Mouse (Mus musculus): ENCODE results near the gene Traf3. TPM values are rescaled to one million over a fixed set of nuclear protein-coding genes. Genes with fewer than 3 reads are reported as not detected.

Traf3 gene
- total and polyA plus RNA-seq, 3 experiments, result 11.8 to 13.9 (median 12.4) TPM

DNA sequence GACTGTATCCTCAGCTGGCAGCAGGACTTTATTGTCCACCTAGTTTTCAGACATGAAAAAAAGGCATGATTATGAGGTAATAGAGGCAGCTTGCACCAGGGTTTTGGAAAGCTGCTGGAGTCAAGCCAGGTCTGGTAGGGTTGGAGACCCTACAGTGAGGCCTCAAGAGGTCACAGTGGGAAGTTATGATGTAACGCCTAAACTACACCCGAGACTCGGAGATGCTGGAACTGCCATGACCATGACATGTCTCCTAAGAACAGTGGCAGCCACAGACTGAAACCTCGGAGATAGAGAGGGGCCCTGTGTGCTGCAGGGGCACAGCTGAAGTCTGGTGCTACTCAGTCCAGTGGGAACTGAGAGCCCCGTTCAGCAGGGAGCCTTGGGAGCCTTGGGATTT lies 18.3 kb downstream of the Traf3 start, which contains the start of gene 4930595D18Rik:
4930595D18Rik (minus strand) TSS at position 16 of the 400 bp plus-strand sequence.
- 67% methylated on average over 5 of the region's 5 CpGs for WGBS
- no peaks in the 10 kb centered on the region for H3K36me3 ChIP-seq (ENCODE audit: control insufficient read depth, insufficient read depth, low read length)
- no peaks in the 10 kb centered on the region for H3K27me3 ChIP-seq (ENCODE audit: control insufficient read depth, insufficient read depth, low read length)
- no peak within 1 kb of the TSS for H3K4me3 ChIP-seq
- no peak within 1 kb of the TSS for H3K27ac ChIP-seq
- intact Hi-C loops (cut with DNase I), result no loop called here
- H3K9ac ChIP-seq (ENCODE audit: low read depth, low read length), result no peak within 1 kb of the TSS
- no peak for DNase-seq
- peaks cover 4% of the 10 kb centered on the region for H3K4me1 ChIP-seq (ENCODE audit: control insufficient read depth, insufficient read depth, low read length)
- TF ChIP-seq EP300 (IDR thresholded peaks at IDR 0.05; ENCODE audit: insufficient read depth, low read depth, low read length) (no peak), POLR2A (IDR thresholded peaks at IDR 0.05; ENCODE audit: insufficient read depth, low read depth, low read length) (no peak), CTCF (IDR thresholded peaks at IDR 0.05) (no peak)
- H3K79me2 ChIP-seq (replicated peaks; ENCODE audit: control insufficient read depth, insufficient read depth, low read length), result 0 out of 2 replicates have a peak, but pooled peaks cover 2% of the 10 kb centered on the region

DNA sequence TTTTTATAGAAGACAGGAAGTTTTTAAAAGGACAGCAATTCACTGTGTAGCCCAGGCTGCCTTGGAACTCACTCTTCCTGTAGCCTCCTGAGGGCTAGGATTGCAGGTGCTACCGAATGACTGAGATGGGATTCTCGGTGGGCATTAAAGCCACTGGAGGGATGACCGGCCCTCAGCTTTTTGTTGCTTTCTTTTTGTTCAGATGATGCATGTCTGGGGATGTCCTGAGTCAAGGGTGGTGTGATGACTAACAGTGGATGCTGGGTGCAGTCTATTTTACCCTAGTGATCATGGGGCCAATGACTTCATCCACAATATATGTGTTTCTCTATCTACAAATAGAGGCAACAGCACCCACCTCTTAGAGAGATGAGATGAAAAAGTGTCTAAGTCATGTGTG lies 20.8 kb downstream of the Traf3 start:
- no peak for DNase-seq
- WGBS, result 61% methylated on average over 3 of the region's 3 CpGs
- Histone ChIP-seq H3K4me1 (ENCODE audit: control insufficient read depth, insufficient read depth, low read length) (peaks cover 4% of the 10 kb centered on the region), H3K4me3 (no peak overlapping the region), H3K79me2 (replicated peaks; ENCODE audit: control insufficient read depth, insufficient read depth, low read length) (no peaks in the 10 kb centered on the region), H3K27ac (no peak overlapping the region; the same call in 1 of the 2 replicates), H3K9ac (ENCODE audit: low read depth, low read length) (no peak overlapping the region), H3K27me3 (ENCODE audit: control insufficient read depth, insufficient read depth, low read length) (no peaks in the 10 kb centered on the region), H3K36me3 (ENCODE audit: control insufficient read depth, insufficient read depth, low read length) (no peaks in the 10 kb centered on the region)
- TF ChIP-seq POLR2A (IDR thresholded peaks at IDR 0.05; ENCODE audit: insufficient read depth, low read depth, low read length) (no peak), EP300 (IDR thresholded peaks at IDR 0.05; ENCODE audit: insufficient read depth, low read depth, low read length) (no peak), CTCF (IDR thresholded peaks at IDR 0.05) (no peak)
- intact Hi-C loops (cut with DNase I), result no loop called here

DNA sequence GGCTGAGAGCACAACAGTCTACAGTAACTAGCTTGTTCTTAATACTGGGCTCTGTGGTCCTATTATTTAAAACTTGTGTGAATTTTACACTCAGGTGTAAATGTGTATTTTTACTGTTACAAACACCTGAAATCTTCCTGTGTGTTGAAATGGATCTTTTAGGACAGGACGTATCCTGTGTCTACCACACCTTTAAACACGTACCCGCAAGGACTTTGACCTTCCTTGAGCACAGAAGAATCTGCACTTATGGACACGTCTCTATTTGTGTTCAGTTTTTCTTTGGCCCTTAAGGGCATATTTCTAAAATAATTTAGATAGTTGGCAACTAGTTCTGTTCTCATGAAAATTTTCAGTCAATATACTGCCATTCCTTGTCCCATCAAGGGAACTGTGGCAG lies 22.1 kb downstream of the Traf3 start:
- Histone ChIP-seq H3K4me3 (no peak overlapping the region), H3K27ac (no peak overlapping the region), H3K36me3 (ENCODE audit: control insufficient read depth, insufficient read depth, low read length) (no peaks in the 10 kb centered on the region), H3K79me2 (replicated peaks; ENCODE audit: control insufficient read depth, insufficient read depth, low read length) (no peaks in the 10 kb centered on the region), H3K9ac (ENCODE audit: low read depth, low read length) (no peak overlapping the region), H3K4me1 (ENCODE audit: control insufficient read depth, insufficient read depth, low read length) (peaks cover 4% of the 10 kb centered on the region), H3K27me3 (ENCODE audit: control insufficient read depth, insufficient read depth, low read length) (no peaks in the 10 kb centered on the region)
- intact Hi-C loops (cut with DNase I), result no loop called here
- 94% methylated on average over 4 of the region's 4 CpGs for WGBS
- no peak for DNase-seq
- TF ChIP-seq POLR2A (IDR thresholded peaks at IDR 0.05; ENCODE audit: insufficient read depth, low read depth, low read length) (no peak), EP300 (IDR thresholded peaks at IDR 0.05; ENCODE audit: insufficient read depth, low read depth, low read length) (no peak), CTCF (IDR thresholded peaks at IDR 0.05) (no peak)

DNA sequence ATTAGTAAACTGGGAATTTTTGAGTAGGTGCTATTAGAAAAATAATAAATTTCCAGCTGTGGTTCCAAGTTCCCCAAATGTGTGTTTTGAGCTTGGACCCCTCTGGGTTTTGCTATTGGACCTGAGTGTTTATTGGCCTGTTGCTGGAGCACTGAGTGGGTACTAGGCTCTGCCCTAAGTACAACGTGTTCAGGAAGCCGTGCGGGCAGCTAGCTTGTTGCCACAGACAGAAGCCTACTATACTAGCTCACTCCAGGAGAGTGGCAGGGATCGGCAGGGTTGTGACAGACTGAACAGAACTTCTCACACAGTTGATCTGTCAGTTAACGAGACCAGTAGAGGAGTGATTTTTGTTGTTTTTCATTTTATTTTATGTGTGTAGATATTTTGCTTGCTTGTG lies 24.2 kb downstream of the Traf3 start:
- DNase-seq, result no peak
- intact Hi-C loops (cut with DNase I), result no loop called here
- peaks cover 4% of the 10 kb centered on the region for H3K4me1 ChIP-seq (ENCODE audit: control insufficient read depth, insufficient read depth, low read length)
- no peaks in the 10 kb centered on the region for H3K79me2 ChIP-seq (replicated peaks; ENCODE audit: control insufficient read depth, insufficient read depth, low read length)
- TF ChIP-seq EP300 (IDR thresholded peaks at IDR 0.05; ENCODE audit: insufficient read depth, low read depth, low read length), result no peak
- no peak for TF ChIP-seq CTCF (IDR thresholded peaks at IDR 0.05)
- no peak for TF ChIP-seq POLR2A (IDR thresholded peaks at IDR 0.05; ENCODE audit: insufficient read depth, low read depth, low read length)
- no peaks in the 10 kb centered on the region for H3K27me3 ChIP-seq (ENCODE audit: control insufficient read depth, insufficient read depth, low read length)
- H3K27ac ChIP-seq, result no peak overlapping the region
- no peak overlapping the region for H3K4me3 ChIP-seq
- H3K36me3 ChIP-seq (ENCODE audit: control insufficient read depth, insufficient read depth, low read length), result no peaks in the 10 kb centered on the region
- H3K9ac ChIP-seq (ENCODE audit: low read depth, low read length), result no peak overlapping the region
- WGBS, result 87% methylated on average over 5 of the region's 5 CpGs

DNA sequence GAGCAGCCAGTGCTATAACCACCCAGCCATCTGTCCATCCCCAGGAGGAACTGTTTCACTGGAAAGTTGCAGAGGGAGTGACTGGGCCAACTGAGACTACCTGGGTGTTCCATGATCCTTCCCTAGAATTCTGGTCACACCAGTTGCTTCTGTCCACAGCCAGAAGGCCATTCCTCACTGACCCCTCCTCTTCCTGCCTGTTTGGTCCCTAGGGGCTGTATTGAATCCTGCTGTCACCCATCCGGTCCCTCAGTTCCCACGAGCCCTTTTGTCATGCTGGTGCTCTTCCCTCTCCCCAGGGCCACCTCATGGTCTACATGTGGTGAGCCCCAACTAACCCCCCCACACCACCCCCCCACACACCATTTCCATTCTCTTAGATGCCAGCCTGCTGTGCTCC lies 24.7 kb downstream of the Traf3 start:
- no peaks in the 10 kb centered on the region for H3K79me2 ChIP-seq (replicated peaks; ENCODE audit: control insufficient read depth, insufficient read depth, low read length)
- peak in 1 of 2 experiments; percentile 14 for DNase-seq
- intact Hi-C loops (cut with DNase I), result no loop called here
- H3K27me3 ChIP-seq (ENCODE audit: control insufficient read depth, insufficient read depth, low read length), result no peaks in the 10 kb centered on the region
- WGBS, result 41% methylated on average over 2 of the region's 2 CpGs
- peak overlapping the region; percentile 9; the same call in 1 of the 2 replicates for H3K27ac ChIP-seq
- no peak for TF ChIP-seq CTCF (IDR thresholded peaks at IDR 0.05)
- 0 out of 2 replicates have a peak, but pooled peaks have one; percentile 28 for TF ChIP-seq POLR2A (IDR thresholded peaks at IDR 0.05; ENCODE audit: insufficient read depth, low read depth, low read length)
- H3K4me3 ChIP-seq, result no peak overlapping the region
- peaks cover 4% of the 10 kb centered on the region for H3K4me1 ChIP-seq (ENCODE audit: control insufficient read depth, insufficient read depth, low read length)
- H3K36me3 ChIP-seq (ENCODE audit: control insufficient read depth, insufficient read depth, low read length), result no peaks in the 10 kb centered on the region
- no peak overlapping the region for H3K9ac ChIP-seq (ENCODE audit: low read depth, low read length)

DNA sequence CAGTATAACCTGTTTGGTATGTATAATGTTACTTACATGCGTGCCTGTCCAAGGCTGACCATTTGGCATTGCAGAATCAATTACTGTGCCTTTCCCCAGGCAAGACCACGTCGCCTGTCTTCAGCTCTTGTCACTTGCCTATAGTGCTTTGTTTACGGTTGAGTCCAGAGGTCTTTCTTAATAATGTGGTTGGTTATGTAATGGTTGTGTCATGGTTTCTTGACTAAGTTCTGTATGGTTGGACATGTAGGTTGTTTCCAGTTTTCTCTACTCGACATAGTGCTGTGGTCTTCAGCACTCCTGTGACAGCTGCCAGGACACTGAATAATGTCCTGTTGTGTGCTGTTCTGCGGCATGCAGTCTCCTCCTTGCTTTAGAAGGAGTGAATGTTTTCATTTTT lies 26.6 kb downstream of the Traf3 start:
- no peak overlapping the region for H3K27ac ChIP-seq
- H3K4me1 ChIP-seq (ENCODE audit: control insufficient read depth, insufficient read depth, low read length), result no peaks in the 10 kb centered on the region
- intact Hi-C loops (cut with DNase I), result no loop called here
- H3K4me3 ChIP-seq, result no peak overlapping the region
- H3K9ac ChIP-seq (ENCODE audit: low read depth, low read length), result no peak overlapping the region
- 82% methylated on average over 6 of the region's 6 CpGs for WGBS
- H3K79me2 ChIP-seq (replicated peaks; ENCODE audit: control insufficient read depth, insufficient read depth, low read length), result no peaks in the 10 kb centered on the region
- H3K27me3 ChIP-seq (ENCODE audit: control insufficient read depth, insufficient read depth, low read length), result no peaks in the 10 kb centered on the region
- H3K36me3 ChIP-seq (ENCODE audit: control insufficient read depth, insufficient read depth, low read length), result no peaks in the 10 kb centered on the region
- TF ChIP-seq POLR2A (IDR thresholded peaks at IDR 0.05; ENCODE audit: insufficient read depth, low read depth, low read length) (no peak), CTCF (IDR thresholded peaks at IDR 0.05) (no peak), EP300 (IDR thresholded peaks at IDR 0.05; ENCODE audit: insufficient read depth, low read depth, low read length) (no peak)
- DNase-seq, result no peak
